Mouse (Mus musculus) regulatory T cell (primary cell): ENCODE measurements around the gene Apoh.

Source experiments
- in situ Hi-C: fragments of 300-600 bp; cut with MboI, MseI; formaldehyde crosslinking; loops from one replicate; pipeline ENCODE4 v1.15.1; 2025; ENCODE audit warnings: high pct_unique_total_duplicates

The Apoh gene

GRCm38 (mm10) chr11:108333583-108334379 is 9.4 kb upstream of the Apoh start:
- in situ Hi-C loops: no loop called here

- in situ Hi-C loops: no loop called here
Observed at GRCm38 (mm10) chr11:108334658-108335057, 8.5 kb upstream of the Apoh start.

GRCm38 (mm10) chr11:108335536-108335935 is 7.6 kb upstream of the Apoh start:
- in situ Hi-C loops: no loop called here

- in situ Hi-C loops: no loop called here
Observed at GRCm38 (mm10) chr11:108336445-108336844, 6.7 kb upstream of the Apoh start.

DNA sequence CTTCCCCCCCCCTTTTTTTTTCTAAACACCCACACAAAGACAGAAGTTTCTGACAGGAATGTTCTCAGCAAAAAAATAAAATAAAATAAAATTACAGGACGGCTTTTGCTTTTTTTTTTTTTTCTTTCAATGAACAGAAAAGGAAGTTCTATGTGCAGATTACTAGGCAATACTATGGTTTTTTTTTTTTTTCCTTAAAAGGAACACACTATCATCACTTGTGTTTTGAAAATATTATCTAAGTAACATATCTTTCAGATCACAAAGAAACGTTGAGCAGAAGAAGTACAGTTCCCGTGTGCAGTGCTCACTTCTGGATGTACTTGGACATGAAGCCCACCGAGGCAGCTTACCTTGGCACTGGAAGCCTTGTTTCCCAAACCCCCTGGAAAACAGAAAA is 2.9 kb upstream of the Apoh start:
- in situ Hi-C loops: no loop called here

- in situ Hi-C loops: no loop called here
Observed at GRCm38 (mm10) chr11:108341783-108342182, 1.4 kb upstream of the Apoh start.

GRCm38 (mm10) chr11:108343789-108344462 is 772 bp downstream of the Apoh start, which contains the start of gene Prkca:
Gene Prkca (minus strand): TSS chr11:108343928.
- in situ Hi-C loops: no loop called here

DNA sequence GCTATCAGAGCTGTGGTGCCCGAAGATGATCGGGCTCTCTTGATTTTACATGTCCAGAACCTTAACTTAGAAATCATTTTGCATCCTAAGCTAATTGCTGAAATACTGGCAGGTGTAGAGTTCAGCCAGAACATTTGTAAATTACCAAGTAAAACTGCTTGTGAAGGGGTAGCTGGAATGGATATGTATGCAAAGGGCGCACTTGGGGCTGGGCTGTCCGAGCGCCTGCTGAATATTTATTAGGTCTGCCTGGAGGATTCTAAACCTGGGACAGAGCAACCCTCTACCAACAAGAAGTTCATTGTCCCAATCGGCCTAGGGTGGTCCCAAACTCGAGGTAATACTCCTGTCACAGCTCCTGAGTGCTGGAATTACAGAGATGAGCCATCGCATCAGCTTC is 1.6 kb downstream of the Apoh start:
- in situ Hi-C loops: no loop called here

DNA sequence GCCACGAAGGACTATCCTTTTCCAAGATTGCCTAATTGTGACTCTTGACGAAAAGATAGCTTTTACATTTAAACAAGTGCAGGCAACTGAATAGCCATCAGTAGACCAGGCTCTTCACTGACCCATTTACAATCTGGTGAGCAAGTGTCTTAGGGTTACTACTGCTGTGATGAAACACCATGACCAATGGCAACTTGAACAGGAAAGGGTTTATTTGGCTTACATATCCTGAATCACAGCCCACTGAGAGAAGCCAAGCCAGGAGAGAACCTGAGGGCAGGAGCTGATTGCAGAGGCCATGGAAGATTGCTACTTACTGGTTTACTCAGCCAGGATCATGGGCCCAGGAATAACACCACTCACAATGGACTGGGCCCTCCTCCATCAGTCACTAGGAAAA is 2.2 kb downstream of the Apoh start:
- in situ Hi-C loops: no loop called here

DNA sequence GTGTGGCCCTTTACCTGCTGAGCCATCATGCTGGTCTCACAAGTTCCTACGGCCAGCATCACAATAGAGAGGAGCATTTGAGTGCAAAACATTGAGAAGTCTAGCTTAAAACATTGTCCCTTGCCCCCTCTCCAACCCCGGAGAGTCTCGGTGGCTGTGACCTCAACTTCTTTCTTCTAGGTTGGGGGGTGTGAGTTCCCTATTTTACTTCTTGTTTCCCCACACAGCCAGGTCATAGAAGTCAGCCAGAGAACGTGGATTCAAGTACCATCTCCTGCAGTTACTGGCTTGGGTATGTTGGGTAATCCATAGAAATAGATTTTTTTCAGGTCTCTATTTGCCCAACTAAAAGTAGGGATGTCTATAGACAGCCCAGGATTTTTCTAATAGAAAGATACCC is 7.6 kb downstream of the Apoh start:
- in situ Hi-C loops: no loop called here

DNA sequence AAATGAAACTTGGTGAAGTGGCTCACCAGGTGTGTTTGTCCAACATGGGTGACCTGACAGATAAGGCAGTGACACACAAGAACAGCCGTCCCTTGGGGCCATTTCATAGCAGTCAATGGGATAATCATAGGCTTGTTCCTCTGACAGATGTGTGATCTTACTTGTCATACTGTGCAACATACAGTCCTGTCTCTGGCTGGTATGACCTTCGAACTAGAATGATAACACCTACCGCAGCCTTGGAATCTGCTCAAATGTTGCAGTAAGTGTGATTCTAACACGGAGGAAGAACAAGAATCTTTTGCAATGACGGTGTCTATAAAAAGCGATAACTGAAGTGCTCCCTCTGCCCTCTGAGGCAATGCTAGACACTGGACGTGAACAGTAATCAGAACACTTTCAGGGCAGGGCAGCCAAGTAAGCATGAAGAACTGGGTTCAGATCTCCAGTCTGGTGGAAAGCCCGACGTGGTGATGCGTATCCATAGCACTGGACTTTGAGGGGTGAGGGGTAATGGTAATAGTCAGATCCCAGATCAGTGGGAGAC is 9.8 kb downstream of the Apoh start:
- in situ Hi-C loops: no loop called here

GRCm38 (mm10) chr11:108356020-108356419 is 12.9 kb downstream of the Apoh start:
- in situ Hi-C loops: no loop called here

DNA sequence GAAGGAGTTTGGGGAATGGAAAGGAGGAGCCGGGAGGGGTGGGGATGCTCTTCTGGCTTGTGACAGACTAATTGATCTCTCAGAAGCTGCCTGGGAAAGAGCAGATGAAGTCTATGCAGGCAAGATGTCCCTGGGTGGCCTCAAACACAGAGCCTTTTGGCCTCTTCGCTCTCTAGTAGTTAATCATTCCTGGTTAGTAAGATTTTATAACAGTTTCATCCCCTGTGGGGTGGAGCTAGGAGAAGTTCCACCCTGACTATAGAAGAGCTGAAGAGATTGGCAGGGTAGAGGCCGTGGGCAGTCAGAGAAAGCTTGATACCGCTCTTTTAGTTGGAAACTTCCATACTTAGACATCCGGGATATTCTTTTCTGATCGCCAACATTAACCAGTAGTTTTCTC is 15.8 kb downstream of the Apoh start:
- in situ Hi-C loops: no loop called here

GRCm38 (mm10) chr11:108360983-108361382 is 17.8 kb downstream of the Apoh start:
- in situ Hi-C loops: no loop called here

DNA sequence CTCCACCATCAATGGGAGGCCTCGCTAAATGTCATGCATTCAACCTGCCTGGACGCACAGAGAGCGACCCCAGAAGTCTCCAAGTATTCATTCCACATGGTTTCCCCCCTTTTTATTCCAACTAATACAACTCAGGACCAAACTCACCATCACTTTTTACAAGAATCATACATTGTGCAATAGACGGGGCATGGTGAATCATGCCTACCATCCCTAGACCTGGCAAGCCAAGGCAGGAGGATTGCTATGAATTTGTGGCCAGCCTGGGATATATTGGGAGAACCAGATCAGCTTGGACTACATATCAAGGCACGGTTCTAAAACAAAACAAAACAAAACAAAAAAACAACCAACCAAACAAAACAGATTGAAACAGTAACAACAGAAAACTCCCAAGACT is 19.8 kb downstream of the Apoh start:
- in situ Hi-C loops: no loop called here

DNA sequence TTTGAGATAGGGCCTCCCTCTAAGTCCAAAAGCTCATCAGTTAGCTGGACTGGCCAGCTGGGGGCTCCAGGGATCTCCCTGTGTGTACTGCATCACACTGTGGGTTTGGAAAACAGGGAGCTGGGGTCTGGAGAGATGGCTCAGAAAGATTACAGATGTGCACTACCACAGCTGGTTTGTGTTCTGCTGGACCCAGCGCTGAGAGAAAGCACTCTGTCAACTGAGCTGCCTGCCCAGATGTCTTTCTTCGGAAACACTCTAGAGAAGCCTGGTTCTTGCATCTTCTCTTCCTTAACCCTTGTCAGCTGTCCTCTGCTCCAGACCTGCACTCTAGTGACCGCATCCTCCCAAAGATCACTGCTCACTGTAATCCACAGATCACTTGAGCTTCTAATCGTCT is 20.8 kb downstream of the Apoh start:
- in situ Hi-C loops: no loop called here

- in situ Hi-C loops: no loop called here
Observed at GRCm38 (mm10) chr11:108364945-108365589, 21.9 kb downstream of the Apoh start.

GRCm38 (mm10) chr11:108365600-108365999 is 22.4 kb downstream of the Apoh start:
- in situ Hi-C loops: no loop called here

DNA sequence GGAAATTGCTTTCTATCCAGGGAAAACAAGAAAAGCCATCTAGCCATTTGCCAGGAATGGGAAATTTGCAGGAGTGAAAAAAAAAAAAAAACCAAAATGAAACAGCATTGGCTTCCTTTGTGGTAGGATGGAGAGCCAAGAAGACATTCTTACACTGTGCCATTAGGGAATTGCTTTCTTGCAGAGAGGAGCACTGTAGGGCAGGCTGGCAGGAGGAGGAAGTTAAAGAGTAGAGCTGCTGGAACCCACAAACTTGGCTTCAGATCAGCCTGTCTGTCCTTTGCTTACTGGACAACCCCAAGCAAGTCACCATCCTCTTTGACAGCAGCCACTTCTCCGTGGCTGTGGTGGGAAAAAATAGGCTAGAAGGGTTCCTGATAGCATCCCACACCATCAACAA is 23.9 kb downstream of the Apoh start:
- in situ Hi-C loops: no loop called here

- in situ Hi-C loops: no loop called here
Observed at GRCm38 (mm10) chr11:108376815-108377214, 33.7 kb downstream of the Apoh start.

DNA sequence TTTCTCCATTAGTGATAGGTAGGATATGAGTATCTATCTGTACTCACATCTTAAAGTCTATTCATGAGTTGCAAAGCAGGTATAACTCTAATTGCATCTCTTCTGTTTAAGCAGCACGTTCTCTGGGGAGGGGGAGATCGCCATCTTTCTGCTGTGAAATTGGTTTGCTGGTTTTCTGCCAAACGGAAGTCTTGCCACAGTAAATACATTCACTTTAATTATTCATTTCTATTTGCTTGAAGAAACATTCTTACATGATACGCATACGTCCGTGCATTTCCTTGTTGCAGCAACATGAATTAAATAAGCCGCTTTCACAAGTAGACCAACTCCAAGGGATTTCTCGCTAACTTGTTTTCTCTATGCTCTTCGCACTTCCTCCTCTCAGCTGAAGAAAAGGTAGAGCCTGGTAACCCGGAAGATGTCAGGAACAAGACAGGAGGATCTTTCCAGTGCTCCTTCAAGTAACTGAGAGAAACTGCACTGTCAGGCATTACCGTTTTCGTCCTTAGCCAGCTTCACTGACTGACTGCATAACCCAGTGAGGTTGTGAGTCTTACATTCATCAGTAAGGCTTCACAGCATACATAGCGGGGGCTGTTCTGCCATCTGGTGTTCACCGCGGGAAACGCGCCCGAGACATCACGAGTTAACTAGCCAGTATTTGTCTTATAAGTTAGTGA is 34.7 kb downstream of the Apoh start:
- in situ Hi-C loops: no loop called here

DNA sequence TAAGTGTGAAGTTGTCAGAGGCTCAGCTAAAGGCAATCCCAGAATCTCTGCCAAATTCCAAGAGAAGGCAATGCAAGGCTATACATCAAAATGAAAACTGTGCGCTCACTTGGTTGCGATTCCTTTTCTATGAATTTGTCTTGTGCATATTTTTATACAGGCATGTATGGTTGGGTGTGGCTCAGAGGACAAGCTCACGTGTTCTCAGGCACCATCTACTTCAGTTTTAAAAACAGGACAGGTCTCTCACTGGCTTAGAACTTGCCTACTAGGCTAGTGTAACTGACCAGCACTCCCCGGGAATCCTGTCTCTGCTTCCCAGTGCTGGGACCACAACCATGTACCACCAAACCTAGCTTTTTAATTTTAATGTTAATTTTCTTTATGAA is 35.2 kb downstream of the Apoh start:
- in situ Hi-C loops: no loop called here
